Mouse (Mus musculus) cerebellum, adult 2 months (tissue): ENCODE measurements around the gene Gm13276.
"Not testable (repeated sequence)": the region's sequence is repeated elsewhere in the genome, so short reads cannot be mapped to it uniquely, and the experiment has no call there.

Experiments used
- CTCF ChIP-seq: fragments of 200-500 bp; IDR thresholded peaks from 2 replicates; pipeline ENCODE4 v1.5.1; 2011; ENCODE audit warnings: low read depth, mild to moderate bottlenecking, control low read depth, low read length, moderate library complexity, borderline replicate concordance; ENCODE audit not compliant: insufficient read depth
- POLR2A ChIP-seq: fragments of 200-500 bp; IDR thresholded peaks from 2 replicates; pipeline ENCODE4 v1.6.1; 2011; ENCODE audit warnings: low read length, control low read depth, borderline replicate concordance; ENCODE audit not compliant: insufficient read depth

DNA sequence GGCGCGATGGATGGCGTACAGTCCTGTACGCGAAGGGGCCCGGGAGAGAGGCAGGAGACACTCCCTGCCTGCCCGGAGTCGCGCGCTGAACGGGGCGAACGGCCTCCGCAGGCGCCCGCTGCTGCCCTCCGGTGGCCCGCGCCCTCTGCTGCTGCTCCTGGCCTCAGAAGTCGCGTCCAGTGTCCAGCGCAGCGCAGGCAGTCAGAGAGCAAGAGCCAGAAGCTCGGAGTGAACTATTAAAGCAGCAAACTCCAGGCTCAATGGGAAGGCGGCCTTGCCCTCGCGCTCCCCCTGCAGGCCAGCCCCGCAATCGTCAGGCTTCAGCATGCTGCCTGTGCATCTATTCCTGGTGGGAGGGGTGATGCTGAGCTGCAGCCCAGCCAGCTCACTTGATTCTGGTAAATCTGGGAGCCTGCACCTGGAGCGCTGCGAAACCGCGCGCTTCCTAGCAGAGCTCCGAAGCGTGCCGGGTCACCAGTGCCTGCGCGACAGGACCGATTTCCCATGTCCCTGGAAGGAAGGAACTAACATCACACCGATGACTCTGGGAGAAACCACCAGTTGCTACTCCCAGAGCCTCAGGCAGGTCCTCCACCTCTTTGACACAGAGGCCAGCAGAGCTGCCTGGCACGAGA lies 22.0 kb upstream of the Gm13276 start:
- peak; percentile 33; the same call in 1 of the 2 replicates for TF ChIP-seq CTCF
- TF ChIP-seq POLR2A, result not testable (repeated sequence)
